Comparison of ENCODE assay signal across 27 mouse cellular contexts in genomic region chr7:88291036-88291435, GRCm38 (mm10).
"Had no signal": no experiment of that assay in that cellular context is flagged by ENCODE, and none has a peak within 500 bp of the region (broad histone marks: within the 10 kb centered on the region; RNA-seq: fewer than 3 reads in every experiment).

No protein-coding gene starts in this region.

- ATAC-seq: forebrain, postnatal 0 days; hindbrain, embryonic 16.5 days; inflammation-experienced regulatory T-cells, adult 6 months; intestine, embryonic 15.5 days; intestine, postnatal 0 days had no signal

- H3K27me3 ChIP-seq: heart, embryonic 12.5 days; hindbrain, embryonic 12.5 days; intestine, embryonic 15.5 days; kidney, embryonic 15.5 days; limb, embryonic 15.5 days; liver, embryonic 13.5 days; liver, embryonic 15.5 days had no signal

- H3K4me1 ChIP-seq: heart, embryonic 10.5 days; heart, embryonic 12.5 days; hindbrain, embryonic 10.5 days; hindbrain, embryonic 12.5 days; intestine, embryonic 15.5 days; kidney, embryonic 15.5 days; limb, embryonic 15.5 days; liver, embryonic 13.5 days; liver, embryonic 15.5 days had no signal

- H3K4me3 ChIP-seq: gastrocnemius, adult 2 months; heart, embryonic 10.5 days; heart, embryonic 12.5 days; hindbrain, embryonic 10.5 days; hindbrain, embryonic 12.5 days; intestine, embryonic 15.5 days; kidney, embryonic 15.5 days; layer of hippocampus, adult 2 months; left cerebral cortex, adult 2 months; limb, embryonic 15.5 days; liver, embryonic 13.5 days; liver, embryonic 15.5 days had no signal

- H3K36me3 ChIP-seq: heart, embryonic 10.5 days; heart, embryonic 12.5 days; hindbrain, embryonic 10.5 days; hindbrain, embryonic 12.5 days; intestine, embryonic 15.5 days; kidney, embryonic 15.5 days; limb, embryonic 15.5 days; liver, embryonic 13.5 days; liver, embryonic 15.5 days had no signal

- H3K9ac ChIP-seq: forebrain, postnatal 0 days; heart, embryonic 12.5 days; hindbrain, embryonic 12.5 days; hindbrain, embryonic 14.5 days; intestine, embryonic 15.5 days; kidney, embryonic 15.5 days; limb, embryonic 15.5 days; liver, embryonic 13.5 days; liver, embryonic 15.5 days had no signal

- H3K4me2 ChIP-seq: heart, embryonic 12.5 days; hindbrain, embryonic 12.5 days; hindbrain, embryonic 14.5 days; intestine, embryonic 15.5 days; kidney, embryonic 15.5 days; limb, embryonic 15.5 days; liver, embryonic 13.5 days; liver, embryonic 15.5 days had no signal

- H3K27ac ChIP-seq: gastrocnemius, adult 2 months; heart, embryonic 10.5 days; hindbrain, embryonic 10.5 days; hindbrain, embryonic 12.5 days; hindbrain, embryonic 14.5 days; intestine, embryonic 15.5 days; kidney, embryonic 15.5 days; layer of hippocampus, adult 2 months; left cerebral cortex, adult 2 months; limb, embryonic 15.5 days; liver, embryonic 13.5 days; liver, embryonic 15.5 days had no signal

- H3K9me3 ChIP-seq: heart, embryonic 10.5 days; heart, embryonic 12.5 days; hindbrain, embryonic 10.5 days; hindbrain, embryonic 12.5 days; intestine, embryonic 15.5 days; kidney, embryonic 15.5 days; limb, embryonic 15.5 days; liver, embryonic 13.5 days; liver, embryonic 15.5 days had no signal

- DNase-seq: forebrain, postnatal 0 days; gastrocnemius, adult 2 months; gastrocnemius, postnatal 10 days; gastrocnemius, postnatal 25 days; heart, adult 18-20 months; heart, postnatal 10 days; heart, postnatal 4 days; kidney, adult 2 months; kidney, adult 9 months; kidney, postnatal 10 days; kidney, postnatal 25 days; kidney, postnatal 4 days; liver, embryonic 13.5 days had no signal
